Mouse (Mus musculus): ENCODE measurements around the gene 2410002F23Rik.

DNA sequence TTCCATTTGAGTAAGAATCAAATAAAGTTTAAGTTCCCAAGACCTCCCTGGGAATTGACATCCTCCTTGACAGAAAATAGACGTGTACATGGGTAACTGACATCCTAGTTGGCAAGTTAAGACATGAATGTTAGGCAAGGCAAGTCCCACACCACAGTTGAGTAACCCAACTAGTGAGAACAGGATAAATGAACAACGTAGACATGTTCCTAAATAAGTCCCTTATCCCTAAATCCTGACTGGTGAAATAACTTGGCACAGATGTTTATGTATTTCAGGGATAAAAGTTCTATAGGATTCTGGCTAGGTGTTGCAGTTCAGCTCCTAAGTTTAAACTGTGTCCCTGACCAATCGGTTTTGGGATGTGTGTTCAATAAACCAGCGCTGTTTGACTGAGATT is 44.5 kb downstream of the 2410002F23Rik start:
- TF ChIP-seq POLR2A (IDR thresholded peaks at IDR 0.05; ENCODE audit: low read depth, low read length) (no peak), CTCF (IDR thresholded peaks at IDR 0.05; ENCODE audit: extremely low read depth, insufficient read length, insufficient replicate concordance, low read depth, low read length) (no peak)
